Mouse (Mus musculus) MEL (cell line): Measurements from ENCODE around the gene Ndufa7.

Experiments
- CTCF ChIP-seq, 3 experiments: IDR thresholded peaks in 2 of 3; conservative IDR thresholded peaks in 1 of 3; 2 replicates each; pipeline ENCODE4 v1.5.1; 2011 to 2012; ENCODE audit warnings: low read length in 3 of 3, low read depth in 2 of 3, mild to moderate bottlenecking in 2 of 3, improper control_type of control experiment in 1 of 3, inconsistent platforms in 1 of 3, mixed read lengths in 1 of 3, moderate library complexity in 1 of 3; ENCODE audit not compliant: control insufficient read depth in 1 of 3, insufficient read depth in 1 of 3, poor library complexity in 1 of 3, severe bottlenecking in 1 of 3
- MAFK ChIP-seq: IDR thresholded peaks from 2 replicates; pipeline ENCODE4 v1.6.1; 2011; ENCODE audit warnings: low read depth, mild to moderate bottlenecking, low read length, improper control_type of control experiment, borderline replicate concordance
- MEF2A ChIP-seq: IDR thresholded peaks from 2 replicates; pipeline ENCODE4 v1.6.1; 2014; ENCODE audit warnings: low read depth, mild to moderate bottlenecking, inconsistent platforms, low read length, improper control_type of control experiment; ENCODE audit not compliant: poor library complexity, insufficient replicate concordance, severe bottlenecking; ENCODE audit errors: extremely low read depth
- TBP ChIP-seq: IDR thresholded peaks from 2 replicates; pipeline ENCODE4 v1.8.0; 2011; ENCODE audit warnings: low read depth, low read length, improper control_type of control experiment
- UBTF ChIP-seq: IDR thresholded peaks from 2 replicates; pipeline ENCODE4 v1.6.1; 2012; ENCODE audit warnings: low read depth, mild to moderate bottlenecking, inconsistent platforms, low read length, improper control_type of control experiment, moderate library complexity, borderline replicate concordance; ENCODE audit not compliant: insufficient read depth
- USF2 ChIP-seq, 2 experiments: IDR thresholded peaks; 2 replicates each; pipeline ENCODE4 v1.6.1; 2011 to 2012; ENCODE audit warnings: improper control_type of control experiment in 2 of 2, low read length in 2 of 2, borderline replicate concordance in 1 of 2, inconsistent platforms in 1 of 2, low read depth in 1 of 2, mild to moderate bottlenecking in 1 of 2; ENCODE audit not compliant: insufficient read depth in 1 of 2

DNA sequence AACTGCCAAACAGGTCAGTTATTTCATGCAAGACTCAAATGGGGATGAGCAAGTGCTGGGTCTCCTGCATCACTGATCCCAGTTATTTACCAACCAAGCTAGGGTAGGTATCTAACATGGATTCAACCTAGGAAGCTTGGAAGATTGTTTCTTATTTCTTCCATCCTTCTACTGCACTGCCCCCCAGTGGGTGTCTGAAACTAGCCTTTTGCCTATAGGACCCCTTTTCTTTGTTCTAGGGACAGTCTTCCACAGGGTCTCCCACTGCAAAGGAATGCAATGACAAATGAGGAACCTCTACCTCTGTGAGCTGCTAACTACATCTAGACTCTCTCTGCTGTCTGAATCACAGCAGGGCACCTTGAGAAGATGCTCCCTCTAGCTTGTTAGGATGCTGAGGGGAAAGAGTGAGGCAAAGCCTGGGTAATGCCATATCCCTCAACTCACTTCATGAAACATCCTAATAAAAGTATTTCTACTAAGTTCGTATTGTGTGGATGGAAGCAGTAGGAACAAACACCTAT, 1.9 kb upstream of the Ndufa7 start:
- TF ChIP-seq MEF2A (no peak), USF2 (IDR thresholded peaks at IDR 0.05; ENCODE audit: borderline replicate concordance in 1 of 2, insufficient read depth in 1 of 2, low read depth in 1 of 2, low read length in 2 of 2) (no peak), MAFK (no peak), UBTF (no peak), CTCF (IDR thresholded peaks at IDR 0.05 in 2 of 3, conservative IDR thresholded peaks at IDR 0.05 in 1 of 3; ENCODE audit: control insufficient read depth in 1 of 3, insufficient read depth in 1 of 3, low read depth in 2 of 3, low read length in 3 of 3, poor library complexity in 1 of 3, severe bottlenecking in 1 of 3) (peak in 2 of 3 experiments; percentile 15 to 18; a peak in 2 of 6 replicates), TBP (no peak)
